Mouse (Mus musculus): ENCODE results near the gene Cntnap1. TPM values are rescaled to one million over a fixed set of nuclear protein-coding genes. Genes with fewer than 3 reads are reported as not detected.
A peak's percentile ranks its signal among the peaks of the same experiment; 100 is the strongest.

Gene Cntnap1
- total and polyA plus RNA-seq, 2 experiments from 2014 or later = 1.1 to 3.5 TPM

DNA sequence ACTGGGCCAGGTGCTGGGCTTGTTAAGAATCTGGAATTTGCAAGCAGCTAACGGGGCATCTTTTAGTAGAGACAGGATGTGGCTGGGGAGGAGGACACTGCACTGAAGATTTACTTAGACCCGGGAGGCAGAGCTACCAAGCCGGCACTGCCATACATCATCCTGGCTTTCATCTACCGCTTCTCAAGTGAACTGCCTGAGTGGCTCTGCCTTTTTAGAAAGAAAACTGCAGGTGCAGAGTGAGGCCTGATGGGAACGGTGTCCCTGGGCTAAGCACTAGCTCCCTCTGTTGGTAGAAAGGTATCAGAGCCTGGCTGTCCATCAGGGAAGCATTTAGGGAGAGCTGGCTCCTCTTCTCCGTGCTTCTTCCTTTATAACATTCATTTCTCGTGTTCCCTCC, 30.7 kb downstream of the Cntnap1 start:
- 14% methylated on average over 7 of the region's 7 CpGs for WGBS
- H3K9me3 ChIP-seq (ENCODE audit: low read length) = no peaks in the 10 kb centered on the region
- no peaks in the 10 kb centered on the region for H3K4me1 ChIP-seq (ENCODE audit: insufficient read depth)
- peaks cover 66% of the 10 kb centered on the region for H3K36me3 ChIP-seq (ENCODE audit: insufficient read depth)
- H3K9ac ChIP-seq = no peak overlapping the region
- TF ChIP-seq CTCF (IDR thresholded peaks at IDR 0.05; ENCODE audit: low read depth) = peak; percentile 85
- peak; percentile 69 for DNase-seq
- H3K27ac ChIP-seq (ENCODE audit: low read depth, low read length) = 0 out of 2 replicates have a peak overlapping the region, but pooled peaks have one; percentile 22
- ATAC-seq = peak; percentile 74
- H3K4me2 ChIP-seq (ENCODE audit: low read depth) = no peak overlapping the region
- no peak overlapping the region for H3K4me3 ChIP-seq (ENCODE audit: low read depth, low read length)
- no peaks in the 10 kb centered on the region for H3K27me3 ChIP-seq (ENCODE audit: insufficient read depth, low read length)

- H3K4me2 ChIP-seq (ENCODE audit: low read depth) = no peak overlapping the region
- no peaks in the 10 kb centered on the region for H3K9me3 ChIP-seq (ENCODE audit: low read length)
- H3K36me3 ChIP-seq (ENCODE audit: insufficient read depth) = peaks cover 51% of the 10 kb centered on the region
- H3K4me1 ChIP-seq (ENCODE audit: insufficient read depth) = no peaks in the 10 kb centered on the region
- H3K27ac ChIP-seq (ENCODE audit: low read depth, low read length) = no peak overlapping the region
- DNase-seq = peak; percentile 87
- TF ChIP-seq CTCF (IDR thresholded peaks at IDR 0.05; ENCODE audit: low read depth) = peak; percentile 84
- no peaks in the 10 kb centered on the region for H3K27me3 ChIP-seq (ENCODE audit: insufficient read depth, low read length)
- peak; percentile 76 for ATAC-seq
- 36% methylated on average over 3 of the region's 3 CpGs for WGBS
- no peak overlapping the region for H3K9ac ChIP-seq
- H3K4me3 ChIP-seq (ENCODE audit: low read depth, low read length) = no peak overlapping the region
Measured at GRCm38 (mm10) chr11:101211970-101212369, 41.6 kb downstream of the Cntnap1 start.

DNA sequence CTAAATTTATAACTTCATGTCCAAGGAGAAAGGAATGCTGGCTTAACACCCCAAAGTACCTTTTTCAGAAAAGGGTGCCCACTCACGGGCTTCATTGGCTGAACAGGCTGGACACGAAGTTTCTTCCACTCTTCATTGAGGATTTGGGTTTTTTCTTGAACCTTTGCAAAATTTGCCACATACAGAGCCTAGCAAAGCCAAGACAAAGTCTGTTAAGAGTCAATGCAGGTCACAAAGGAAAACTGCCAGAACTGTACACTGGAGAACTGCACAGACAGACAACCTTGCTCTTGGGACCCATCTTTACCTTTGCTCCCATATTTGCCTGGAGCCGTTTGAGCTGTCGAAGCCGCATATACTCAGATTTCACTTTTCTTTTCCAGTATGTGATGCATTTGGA, 46.6 kb downstream of the Cntnap1 start:
- Histone ChIP-seq H3K4me1 (ENCODE audit: insufficient read depth) (no peaks in the 10 kb centered on the region), H3K9ac (no peak overlapping the region), H3K27me3 (ENCODE audit: insufficient read depth, low read length) (no peaks in the 10 kb centered on the region), H3K4me3 (ENCODE audit: low read depth, low read length) (no peak overlapping the region), H3K27ac (ENCODE audit: low read depth, low read length) (no peak overlapping the region), H3K36me3 (ENCODE audit: insufficient read depth) (peaks cover 41% of the 10 kb centered on the region), H3K9me3 (ENCODE audit: low read length) (no peaks in the 10 kb centered on the region), H3K4me2 (ENCODE audit: low read depth) (no peak overlapping the region)
- WGBS = 88% methylated on average over 5 of the region's 5 CpGs
- no peak for ATAC-seq
- no peak for DNase-seq
- no peak for TF ChIP-seq CTCF (IDR thresholded peaks at IDR 0.05; ENCODE audit: low read depth)

DNA sequence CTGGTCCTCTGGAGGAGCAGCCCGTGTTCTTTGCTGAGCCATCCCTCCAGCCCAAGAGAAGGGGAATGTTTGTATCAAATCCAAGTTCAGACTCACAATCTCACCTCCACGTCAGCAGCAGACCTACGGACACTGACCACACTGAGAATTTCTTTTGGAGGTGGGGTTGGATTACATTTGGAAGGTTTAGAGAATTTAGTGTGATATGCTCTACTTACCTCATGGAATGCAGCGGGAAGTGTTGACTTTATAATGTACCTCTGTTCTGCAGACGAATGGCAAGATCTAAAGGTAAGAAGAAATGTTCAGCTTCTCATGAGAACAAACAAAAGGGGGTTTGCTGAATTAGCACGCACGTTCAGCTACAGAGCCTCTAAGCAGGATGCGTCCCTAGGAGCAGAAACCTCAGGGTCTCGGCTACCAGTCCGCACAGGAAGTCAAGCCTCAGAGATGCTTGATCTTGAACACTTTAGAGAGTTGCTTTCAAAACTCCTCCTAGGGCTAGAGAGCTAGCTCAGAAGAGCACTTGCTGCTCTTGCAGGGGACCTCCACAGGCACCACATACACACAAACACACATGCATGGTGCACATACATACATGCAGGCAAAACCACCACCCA, 48.2 kb downstream of the Cntnap1 start:
- H3K4me2 ChIP-seq (ENCODE audit: low read depth) = no peak overlapping the region
- no peak for DNase-seq
- no peaks in the 10 kb centered on the region for H3K27me3 ChIP-seq (ENCODE audit: insufficient read depth, low read length)
- H3K4me3 ChIP-seq (ENCODE audit: low read depth, low read length) = no peak overlapping the region
- peaks cover 38% of the 10 kb centered on the region for H3K36me3 ChIP-seq (ENCODE audit: insufficient read depth)
- TF ChIP-seq CTCF (IDR thresholded peaks at IDR 0.05; ENCODE audit: low read depth) = no peak
- H3K4me1 ChIP-seq (ENCODE audit: insufficient read depth) = no peaks in the 10 kb centered on the region
- no peak overlapping the region for H3K27ac ChIP-seq (ENCODE audit: low read depth, low read length)
- H3K9me3 ChIP-seq (ENCODE audit: low read length) = no peaks in the 10 kb centered on the region
- no peak overlapping the region for H3K9ac ChIP-seq
- WGBS = 88% methylated on average over 10 of the region's 10 CpGs
- ATAC-seq = no peak

DNA sequence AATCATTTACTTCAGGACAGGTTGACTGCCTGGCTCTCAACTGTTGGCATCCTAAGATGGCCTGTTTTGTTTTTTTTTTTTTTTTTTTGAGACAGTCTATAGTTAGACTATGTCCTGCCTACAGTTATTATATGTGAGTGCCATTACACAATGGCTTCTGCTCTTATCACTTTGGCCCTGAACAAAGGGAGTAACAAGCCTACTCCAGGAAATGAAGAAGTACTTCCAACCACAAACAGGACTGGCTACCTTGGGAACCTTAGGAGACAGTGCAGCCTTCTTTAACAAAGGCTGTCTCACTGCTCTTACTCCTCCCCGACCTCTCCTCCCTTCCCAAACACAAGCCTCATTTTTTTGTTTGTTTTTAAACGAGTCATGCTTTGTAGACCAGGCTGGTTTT, 50.5 kb downstream of the Cntnap1 start:
- H3K9ac ChIP-seq = no peak overlapping the region
- H3K27ac ChIP-seq (ENCODE audit: low read depth, low read length) = no peak overlapping the region
- DNase-seq = no peak
- no peak overlapping the region for H3K4me2 ChIP-seq (ENCODE audit: low read depth)
- no peaks in the 10 kb centered on the region for H3K4me1 ChIP-seq (ENCODE audit: insufficient read depth)
- no peak overlapping the region for H3K4me3 ChIP-seq (ENCODE audit: low read depth, low read length)
- H3K36me3 ChIP-seq (ENCODE audit: insufficient read depth) = peaks cover 16% of the 10 kb centered on the region; the same call in 1 of the 2 replicates
- no peaks in the 10 kb centered on the region for H3K27me3 ChIP-seq (ENCODE audit: insufficient read depth, low read length)
- WGBS = 66% methylated on average over 2 of the region's 2 CpGs
- ATAC-seq = no peak
- H3K9me3 ChIP-seq (ENCODE audit: low read length) = no peaks in the 10 kb centered on the region
- no peak for TF ChIP-seq CTCF (IDR thresholded peaks at IDR 0.05; ENCODE audit: low read depth)

- no peak overlapping the region for H3K27ac ChIP-seq (ENCODE audit: low read depth, low read length)
- no peak for TF ChIP-seq CTCF (IDR thresholded peaks at IDR 0.05; ENCODE audit: low read depth)
- no peak for DNase-seq
- no peak overlapping the region for H3K9ac ChIP-seq
- 92% methylated on average over 8 of the region's 8 CpGs for WGBS
- H3K4me3 ChIP-seq (ENCODE audit: low read depth, low read length) = no peak overlapping the region
- no peak for ATAC-seq
- no peak overlapping the region for H3K4me2 ChIP-seq (ENCODE audit: low read depth)
- H3K4me1 ChIP-seq (ENCODE audit: insufficient read depth) = no peaks in the 10 kb centered on the region
- peaks cover 11% of the 10 kb centered on the region; the same call in 1 of the 2 replicates for H3K36me3 ChIP-seq (ENCODE audit: insufficient read depth)
- no peaks in the 10 kb centered on the region for H3K27me3 ChIP-seq (ENCODE audit: insufficient read depth, low read length)
- no peaks in the 10 kb centered on the region for H3K9me3 ChIP-seq (ENCODE audit: low read length)
Measured at GRCm38 (mm10) chr11:101221306-101221986, 51.1 kb downstream of the Cntnap1 start.

DNA sequence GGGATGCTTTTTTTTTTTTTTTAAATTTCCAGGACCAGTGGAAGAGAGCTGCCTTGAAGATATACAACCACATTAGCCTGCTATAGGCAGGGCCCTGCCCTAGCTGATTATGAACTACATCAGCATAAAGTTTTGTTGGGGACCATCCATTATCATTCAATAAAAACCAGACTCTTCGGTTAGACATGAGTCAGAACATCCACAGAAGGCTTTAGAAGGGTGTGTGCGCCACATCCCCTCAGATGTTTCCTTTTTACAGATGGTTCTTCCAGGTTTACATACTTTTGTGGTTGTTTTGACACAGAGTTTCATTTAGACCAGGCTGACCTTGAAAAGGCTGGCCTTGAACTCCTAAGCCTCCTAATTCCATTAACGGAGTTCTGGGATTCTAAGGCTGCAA, 54.0 kb downstream of the Cntnap1 start:
- H3K4me3 ChIP-seq (ENCODE audit: low read depth, low read length) = no peak overlapping the region
- no peaks in the 10 kb centered on the region for H3K4me1 ChIP-seq (ENCODE audit: insufficient read depth)
- no peak overlapping the region for H3K9ac ChIP-seq
- no peaks in the 10 kb centered on the region for H3K9me3 ChIP-seq (ENCODE audit: low read length)
- no peaks in the 10 kb centered on the region for H3K27me3 ChIP-seq (ENCODE audit: insufficient read depth, low read length)
- WGBS = 96% methylated on average over 3 of the region's 3 CpGs
- no peak for ATAC-seq
- TF ChIP-seq CTCF (IDR thresholded peaks at IDR 0.05; ENCODE audit: low read depth) = no peak
- no peak overlapping the region for H3K27ac ChIP-seq (ENCODE audit: low read depth, low read length)
- no peak overlapping the region for H3K4me2 ChIP-seq (ENCODE audit: low read depth)
- DNase-seq = no peak
- H3K36me3 ChIP-seq (ENCODE audit: insufficient read depth) = no peaks in the 10 kb centered on the region
